ENCODE assay signal across 8 mouse cellular contexts in genomic region chr9:50746214-50746677, GRCm38 (mm10). TPM values are rescaled to one million over a fixed set of nuclear protein-coding genes. Genes with fewer than 3 reads are reported as not detected.
DNase-seq lines count a peak whose midpoint lies in the region; ATAC-seq and TF ChIP-seq lines count a peak whose summit lies in the region.

Gene 2310030G06Rik, minus strand, starts transcription at chr9:50746536.

- peak; percentile 88 for DNase-seq in embryonic facial prominence, embryonic 14.5 days (ENCODE audit: low spot score)
- peak; percentile 82 for DNase-seq in intestine, embryonic 14.5 days (ENCODE audit: low spot score)
- DNase-seq in liver, embryonic 14.5 days (ENCODE audit: low read depth in 3 of 3, low spot score in 3 of 3): no peak
- no peak for DNase-seq in natural killer cell, adult 2 months (ENCODE audit: low spot score in 2 of 2)

- H3K27me3 ChIP-seq in megakaryocyte, embryonic 14.5 days (replicated peaks): peaks cover 9% of the 10 kb centered on the region
- H3K27me3 ChIP-seq in embryonic facial prominence, embryonic 14.5 days (replicated peaks; ENCODE audit: control insufficient read depth, insufficient read depth, low read length): no peaks in the 10 kb centered on the region
- no peaks in the 10 kb centered on the region for H3K27me3 ChIP-seq in intestine, embryonic 14.5 days (replicated peaks; ENCODE audit: control insufficient read depth, insufficient read depth, low read length)
- H3K27me3 ChIP-seq in liver, embryonic 14.5 days (ENCODE audit: control insufficient read depth, insufficient read depth, low read length): no peaks in the 10 kb centered on the region; the same call in 1 of the 2 replicates
- H3K27me3 ChIP-seq in neural tube, embryonic 14.5 days (ENCODE audit: control insufficient read depth, insufficient read depth, low read length): no peaks in the 10 kb centered on the region

- ATAC-seq in megakaryocyte, adult 5-6 weeks (ENCODE audit: poor library complexity, severe bottlenecking): no peak
- ATAC-seq in embryonic facial prominence, embryonic 14.5 days (ENCODE audit: low read depth): peak; percentile 79
- peak; percentile 82 for ATAC-seq in intestine, embryonic 14.5 days (replicated peaks; ENCODE audit: low FRiP score, low TSS enrichment, low read depth)
- peak; percentile 37; the same call in 1 of the 2 replicates for ATAC-seq in liver, embryonic 14.5 days (ENCODE audit: insufficient read depth)
- ATAC-seq in neural tube, embryonic 14.5 days (ENCODE audit: low read depth): 0 out of 2 replicates have a peak, but pooled peaks have one; percentile 34
- ATAC-seq in CD4-positive, CD25-positive, alpha-beta regulatory T cell, adult 4 months: no peak

- 0 out of 2 replicates have a peak, but pooled peaks have one; percentile 17 for TF ChIP-seq CTCF in liver, embryonic 14.5 days (IDR thresholded peaks at IDR 0.05; ENCODE audit: low read depth)

- H3K4me1 ChIP-seq in megakaryocyte, embryonic 14.5 days: peaks cover 19% of the 10 kb centered on the region
- H3K4me1 ChIP-seq in embryonic facial prominence, embryonic 14.5 days (ENCODE audit: control insufficient read depth, insufficient read depth, low read length): peaks cover 12% of the 10 kb centered on the region; the same call in 1 of the 2 replicates
- no peaks in the 10 kb centered on the region for H3K4me1 ChIP-seq in intestine, embryonic 14.5 days (replicated peaks; ENCODE audit: control insufficient read depth, insufficient read depth, low read length)
- H3K4me1 ChIP-seq in liver, embryonic 14.5 days (replicated peaks; ENCODE audit: control insufficient read depth in 2 of 2, insufficient read depth in 2 of 2, low read length in 1 of 2): no peaks in the 10 kb centered on the region
- no peaks in the 10 kb centered on the region for H3K4me1 ChIP-seq in neural tube, embryonic 14.5 days (ENCODE audit: control insufficient read depth, insufficient read depth, low read length)

- peak within 1 kb of the TSS; percentile 76 for H3K27ac ChIP-seq in embryonic facial prominence, embryonic 14.5 days (replicated peaks; ENCODE audit: low read depth, low read length)
- H3K27ac ChIP-seq in intestine, embryonic 14.5 days (ENCODE audit: low read depth): peak within 1 kb of the TSS; percentile 81
- no peak within 1 kb of the TSS for H3K27ac ChIP-seq in liver, embryonic 14.5 days
- H3K27ac ChIP-seq in neural tube, embryonic 14.5 days (ENCODE audit: low read depth, low read length): no peak within 1 kb of the TSS

- no peaks in the 10 kb centered on the region for H3K36me3 ChIP-seq in megakaryocyte, embryonic 14.5 days (replicated peaks; ENCODE audit: low read length)
- no peaks in the 10 kb centered on the region for H3K36me3 ChIP-seq in embryonic facial prominence, embryonic 14.5 days (ENCODE audit: control insufficient read depth, insufficient read depth, low read length)
- no peaks in the 10 kb centered on the region for H3K36me3 ChIP-seq in intestine, embryonic 14.5 days (ENCODE audit: control insufficient read depth, insufficient read depth, low read length)
- no peaks in the 10 kb centered on the region for H3K36me3 ChIP-seq in liver, embryonic 14.5 days (replicated peaks; ENCODE audit: control insufficient read depth, insufficient read depth, low read depth)
- H3K36me3 ChIP-seq in neural tube, embryonic 14.5 days (ENCODE audit: control insufficient read depth, insufficient read depth, low read length): no peaks in the 10 kb centered on the region

- H3K9me3 ChIP-seq in megakaryocyte, embryonic 14.5 days: no peaks in the 10 kb centered on the region
- no peaks in the 10 kb centered on the region for H3K9me3 ChIP-seq in embryonic facial prominence, embryonic 14.5 days (ENCODE audit: control insufficient read depth, low read length)
- no peaks in the 10 kb centered on the region for H3K9me3 ChIP-seq in intestine, embryonic 14.5 days (ENCODE audit: control insufficient read depth, low read length)
- no peaks in the 10 kb centered on the region for H3K9me3 ChIP-seq in liver, embryonic 14.5 days (ENCODE audit: control insufficient read depth, low read length)
- no peaks in the 10 kb centered on the region for H3K9me3 ChIP-seq in neural tube, embryonic 14.5 days (ENCODE audit: control insufficient read depth, low read length)

- H3K4me3 ChIP-seq in megakaryocyte, embryonic 14.5 days (replicated peaks): peak within 1 kb of the TSS; percentile 82
- H3K4me3 ChIP-seq in embryonic facial prominence, embryonic 14.5 days (ENCODE audit: low read depth, low read length): peak within 1 kb of the TSS; percentile 36
- peak within 1 kb of the TSS; percentile 48 for H3K4me3 ChIP-seq in intestine, embryonic 14.5 days (ENCODE audit: low read depth, low read length)
- H3K4me3 ChIP-seq in liver, embryonic 14.5 days (ENCODE audit: insufficient read depth in 1 of 2, low read depth in 2 of 2, low read length in 2 of 2): peak within 1 kb of the TSS; percentile 39 to 57
- H3K4me3 ChIP-seq in neural tube, embryonic 14.5 days (ENCODE audit: low read depth, low read length): peak within 1 kb of the TSS; percentile 22

- peak within 1 kb of the TSS; percentile 54 for H3K9ac ChIP-seq in embryonic facial prominence, embryonic 14.5 days (ENCODE audit: low read depth, low read length)
- peak within 1 kb of the TSS; percentile 58 for H3K9ac ChIP-seq in intestine, embryonic 14.5 days (ENCODE audit: low read length)
- peak within 1 kb of the TSS; percentile 40 for H3K9ac ChIP-seq in liver, embryonic 14.5 days (replicated peaks)
- H3K9ac ChIP-seq in neural tube, embryonic 14.5 days (replicated peaks; ENCODE audit: low read depth, low read length): no peak within 1 kb of the TSS

- WGBS in embryonic facial prominence, embryonic 14.5 days: 1% methylated on average over 19 of the region's 19 CpGs
- 2% methylated on average over 19 of the region's 19 CpGs for WGBS in intestine, embryonic 14.5 days
- 9% methylated on average over 19 of the region's 19 CpGs for WGBS in liver, embryonic 14.5 days (ENCODE audit: insufficient replicate concordance)
- 2% methylated on average over 19 of the region's 19 CpGs for WGBS in neural tube, embryonic 14.5 days

- TF ChIP-seq EP300 in liver, embryonic 14.5 days (IDR thresholded peaks at IDR 0.05; ENCODE audit: low read depth): no peak

- H3K4me2 ChIP-seq in embryonic facial prominence, embryonic 14.5 days (ENCODE audit: low read depth, low read length): peak within 1 kb of the TSS; percentile 60
- peak within 1 kb of the TSS; percentile 68 for H3K4me2 ChIP-seq in intestine, embryonic 14.5 days (ENCODE audit: low read length)
- H3K4me2 ChIP-seq in liver, embryonic 14.5 days (ENCODE audit: low read depth): peak within 1 kb of the TSS; percentile 35
- peak within 1 kb of the TSS; percentile 51 for H3K4me2 ChIP-seq in neural tube, embryonic 14.5 days (ENCODE audit: low read depth, low read length)

RNA-seq across cellular contexts. Expression of gene 2310030G06Rik, which starts in this region (rescaled TPM):
- polyA plus RNA-seq in megakaryocyte, embryonic 14.5 days (2012; ENCODE audit: insufficient read depth, low replicate concordance): 1.5 TPM in 1 of 2 replicates, not detected in the other
- not detected in 2 replicates for total RNA-seq in megakaryocyte, adult 5-6 weeks (2015)
- total RNA-seq in megakaryocyte, adult 5-6 weeks (2017): not detected in 2 replicates
- polyA plus RNA-seq in embryonic facial prominence, embryonic 14.5 days (2014; fragmentation: Nextera tagmentation; extraction: Ambion mirVana): 4.0 and 6.8 TPM in 2 replicates
- 10.3 and 12.7 TPM in 2 replicates for polyA plus RNA-seq in intestine, embryonic 14.5 days (2014; fragmentation: Nextera tagmentation; extraction: Ambion mirVana)
- polyA plus RNA-seq in liver, embryonic 14.5 days (2012; rRNA removed): 1.8 and 2.2 TPM in 2 replicates
- 2.1 and 2.3 TPM in 2 replicates for polyA plus RNA-seq in liver, embryonic 14.5 days (2014; fragmentation: Nextera tagmentation; extraction: Ambion mirVana)
- polyA plus RNA-seq in neural tube, embryonic 14.5 days (2014; fragmentation: Nextera tagmentation; extraction: Ambion mirVana): 2.1 and 2.7 TPM in 2 replicates
- not detected for polyA plus RNA-seq in CD4-positive, CD25-positive, alpha-beta regulatory T cell, adult 4 months (2017; shearing (Covaris generic))

Comparison
In these comparisons a context has a peak if more than half of its experiments do, and no peak if none do; other contexts are left out.
1. H3K4me3 ChIP-seq: peak in every context shown above with its lines; median percentile 82 in megakaryocyte, embryonic 14.5 days; 48 in intestine, embryonic 14.5 days; 48 in liver, embryonic 14.5 days; 36 in embryonic facial prominence, embryonic 14.5 days; 22 in neural tube, embryonic 14.5 days.
2. ATAC-seq: peak in embryonic facial prominence, embryonic 14.5 days (single experiment), intestine, embryonic 14.5 days (single experiment), liver, embryonic 14.5 days (single experiment) and neural tube, embryonic 14.5 days (single experiment); none in megakaryocyte, adult 5-6 weeks (single experiment) and CD4-positive, CD25-positive, alpha-beta regulatory T cell, adult 4 months (single experiment).
3. DNase-seq: peak in embryonic facial prominence, embryonic 14.5 days (single experiment) and intestine, embryonic 14.5 days (single experiment); none in liver, embryonic 14.5 days (0 of 3) and natural killer cell, adult 2 months (0 of 2).
4. H3K27ac ChIP-seq: peak in embryonic facial prominence, embryonic 14.5 days (single experiment) and intestine, embryonic 14.5 days (single experiment); none in liver, embryonic 14.5 days (single experiment) and neural tube, embryonic 14.5 days (single experiment).
5. Peak in every context shown above with its lines, with median percentiles within 50 percentile points of each other: H3K4me2 ChIP-seq.